Mouse (Mus musculus): ENCODE results near the gene Mst1. TPM values are rescaled to one million over a fixed set of nuclear protein-coding genes. Genes with fewer than 3 reads are reported as not detected.
A peak's percentile ranks its signal among the peaks of the same experiment; 100 is the strongest.

The Mst1 gene
- polyA plus RNA-seq, 1 experiment from 2014 or later = not detected

- H3K27ac ChIP-seq = no peak overlapping the region
- H3K36me3 ChIP-seq (ENCODE audit: poor library complexity, severe bottlenecking) = peaks cover 61% of the 10 kb centered on the region
Observed at GRCm38 (mm10) chr9:108052411-108052810, 27.8 kb upstream of the Mst1 start.

GRCm38 (mm10) chr9:108052885-108053664, 27.2 kb upstream of the Mst1 start, which contains the start of gene Amigo3:
TSS of gene Amigo3 (plus strand) at chr9:108053159.
- H3K9ac ChIP-seq = no peak within 1 kb of the TSS

More at GRCm38 (mm10) chr9:108052411-108052810, 27.8 kb upstream of the Mst1 start:
- no peaks in the 10 kb centered on the region for H3K9me3 ChIP-seq (replicated peaks)
- no peaks in the 10 kb centered on the region for H3K27me3 ChIP-seq
- 75% methylated on average over 7 of the region's 7 CpGs for WGBS
- ATAC-seq = no peak
- H3K4me2 ChIP-seq = no peak overlapping the region
- H3K4me1 ChIP-seq = peaks cover 30% of the 10 kb centered on the region
- no peak overlapping the region for H3K9ac ChIP-seq
- H3K4me3 ChIP-seq = no peak overlapping the region

GRCm38 (mm10) chr9:108053665-108054225, 26.5 kb upstream of the Mst1 start:
- no peak overlapping the region for H3K27ac ChIP-seq
- no peak overlapping the region for H3K4me2 ChIP-seq
- WGBS = 95% methylated on average over 15 of the region's 15 CpGs
- ATAC-seq = no peak
- H3K36me3 ChIP-seq (ENCODE audit: poor library complexity, severe bottlenecking) = peaks cover 71% of the 10 kb centered on the region
- no peak overlapping the region for H3K9ac ChIP-seq
- peaks cover 18% of the 10 kb centered on the region for H3K4me1 ChIP-seq
- H3K9me3 ChIP-seq (replicated peaks) = no peaks in the 10 kb centered on the region
- no peak overlapping the region for H3K4me3 ChIP-seq
- H3K27me3 ChIP-seq = no peaks in the 10 kb centered on the region

More at GRCm38 (mm10) chr9:108052885-108053664, 27.2 kb upstream of the Mst1 start, which contains the start of gene Amigo3:
- WGBS = 59% methylated on average over 20 of the region's 20 CpGs
- H3K4me1 ChIP-seq = peaks cover 24% of the 10 kb centered on the region
- no peaks in the 10 kb centered on the region for H3K9me3 ChIP-seq (replicated peaks)
- peak within 1 kb of the TSS; percentile 49 for H3K4me2 ChIP-seq
- no peaks in the 10 kb centered on the region for H3K27me3 ChIP-seq
- 0 out of 2 replicates have a peak within 1 kb of the TSS, but pooled peaks have one; percentile 7 for H3K4me3 ChIP-seq
- peaks cover 64% of the 10 kb centered on the region for H3K36me3 ChIP-seq (ENCODE audit: poor library complexity, severe bottlenecking)
- no peak within 1 kb of the TSS; the same call in 1 of the 2 replicates for H3K27ac ChIP-seq
- ATAC-seq = peak; percentile 25; the same call in 1 of the 2 replicates

GRCm38 (mm10) chr9:108054331-108055040, 25.8 kb upstream of the Mst1 start:
- no peak for ATAC-seq
- peaks cover 17% of the 10 kb centered on the region for H3K4me1 ChIP-seq
- H3K4me2 ChIP-seq = no peak overlapping the region
- H3K9me3 ChIP-seq (replicated peaks) = no peaks in the 10 kb centered on the region
- no peak overlapping the region for H3K9ac ChIP-seq
- WGBS = 93% methylated on average over 22 of the region's 22 CpGs
- H3K4me3 ChIP-seq = no peak overlapping the region
- H3K27me3 ChIP-seq = no peaks in the 10 kb centered on the region
- H3K36me3 ChIP-seq (ENCODE audit: poor library complexity, severe bottlenecking) = peaks cover 78% of the 10 kb centered on the region
- no peak overlapping the region for H3K27ac ChIP-seq

GRCm38 (mm10) chr9:108055061-108055460, 25.2 kb upstream of the Mst1 start:
- no peak overlapping the region for H3K9ac ChIP-seq
- H3K9me3 ChIP-seq (replicated peaks) = no peaks in the 10 kb centered on the region
- 93% methylated on average over 1 of the region's 1 CpGs for WGBS
- ATAC-seq = no peak
- H3K4me2 ChIP-seq = no peak overlapping the region
- no peaks in the 10 kb centered on the region for H3K27me3 ChIP-seq
- H3K27ac ChIP-seq = no peak overlapping the region
- no peak overlapping the region for H3K4me3 ChIP-seq
- H3K36me3 ChIP-seq (ENCODE audit: poor library complexity, severe bottlenecking) = peaks cover 84% of the 10 kb centered on the region
- H3K4me1 ChIP-seq = peaks cover 11% of the 10 kb centered on the region

GRCm38 (mm10) chr9:108055661-108056237, 24.5 kb upstream of the Mst1 start:
- ATAC-seq = no peak
- H3K36me3 ChIP-seq (ENCODE audit: poor library complexity, severe bottlenecking) = peaks cover 84% of the 10 kb centered on the region
- no peaks in the 10 kb centered on the region for H3K27me3 ChIP-seq
- H3K4me3 ChIP-seq = no peak overlapping the region
- H3K9ac ChIP-seq = no peak overlapping the region
- H3K4me1 ChIP-seq = peaks cover 9% of the 10 kb centered on the region
- no peaks in the 10 kb centered on the region for H3K9me3 ChIP-seq (replicated peaks)
- 92% methylated on average over 6 of the region's 6 CpGs for WGBS
- H3K4me2 ChIP-seq = no peak overlapping the region
- no peak overlapping the region for H3K27ac ChIP-seq

- Histone ChIP-seq H3K27me3 (no peaks in the 10 kb centered on the region), H3K9ac (no peak overlapping the region), H3K4me2 (no peak overlapping the region), H3K4me3 (no peak overlapping the region), H3K9me3 (replicated peaks) (no peaks in the 10 kb centered on the region), H3K36me3 (ENCODE audit: poor library complexity, severe bottlenecking) (peaks cover 81% of the 10 kb centered on the region), H3K4me1 (peaks cover 9% of the 10 kb centered on the region), H3K27ac (no peak overlapping the region)
- ATAC-seq = no peak
- 85% methylated on average over 28 of the region's 28 CpGs for WGBS
Observed at GRCm38 (mm10) chr9:108056361-108057261, 23.6 kb upstream of the Mst1 start.

GRCm38 (mm10) chr9:108057262-108057562, 23.0 kb upstream of the Mst1 start:
- Histone ChIP-seq H3K9ac (no peak overlapping the region), H3K9me3 (replicated peaks) (no peaks in the 10 kb centered on the region), H3K4me3 (no peak overlapping the region), H3K4me1 (peaks cover 9% of the 10 kb centered on the region), H3K36me3 (ENCODE audit: poor library complexity, severe bottlenecking) (peaks cover 81% of the 10 kb centered on the region), H3K27ac (no peak overlapping the region), H3K27me3 (no peaks in the 10 kb centered on the region), H3K4me2 (no peak overlapping the region)
- 93% methylated on average over 5 of the region's 5 CpGs for WGBS
- ATAC-seq = no peak

- H3K9me3 ChIP-seq (replicated peaks) = no peaks in the 10 kb centered on the region
- H3K4me2 ChIP-seq = no peak overlapping the region
- H3K4me1 ChIP-seq = peaks cover 2% of the 10 kb centered on the region
- no peak overlapping the region for H3K9ac ChIP-seq
- no peaks in the 10 kb centered on the region for H3K27me3 ChIP-seq
- H3K4me3 ChIP-seq = no peak overlapping the region
- whole genome bisulfite sequencing = 92% methylated on average over 9 of the region's 9 CpGs
- no peak for ATAC-seq
- no peak overlapping the region for H3K27ac ChIP-seq
- peaks cover 91% of the 10 kb centered on the region for H3K36me3 ChIP-seq (ENCODE audit: poor library complexity, severe bottlenecking)
Observed at GRCm38 (mm10) chr9:108058291-108058690, 21.9 kb upstream of the Mst1 start.

- H3K9ac ChIP-seq = no peak overlapping the region
- WGBS = 90% methylated on average over 3 of the region's 3 CpGs
- no peak overlapping the region for H3K4me2 ChIP-seq
- H3K27me3 ChIP-seq = no peaks in the 10 kb centered on the region
- no peaks in the 10 kb centered on the region for H3K4me1 ChIP-seq
- no peak overlapping the region for H3K27ac ChIP-seq
- ATAC-seq = no peak
- H3K4me3 ChIP-seq = no peak overlapping the region
- no peaks in the 10 kb centered on the region for H3K9me3 ChIP-seq (replicated peaks)
- H3K36me3 ChIP-seq (ENCODE audit: poor library complexity, severe bottlenecking) = peaks cover 70% of the 10 kb centered on the region
Observed at GRCm38 (mm10) chr9:108062142-108062541, 18.1 kb upstream of the Mst1 start.

GRCm38 (mm10) chr9:108063361-108063760, 16.9 kb upstream of the Mst1 start:
- no peak overlapping the region for H3K4me3 ChIP-seq
- no peaks in the 10 kb centered on the region for H3K9me3 ChIP-seq (replicated peaks)
- H3K27ac ChIP-seq = no peak overlapping the region
- no peak for ATAC-seq
- H3K27me3 ChIP-seq = no peaks in the 10 kb centered on the region
- no peak overlapping the region for H3K9ac ChIP-seq
- WGBS = 88% methylated on average over 12 of the region's 12 CpGs
- H3K36me3 ChIP-seq (ENCODE audit: poor library complexity, severe bottlenecking) = peaks cover 60% of the 10 kb centered on the region
- H3K4me1 ChIP-seq = no peaks in the 10 kb centered on the region
- H3K4me2 ChIP-seq = no peak overlapping the region
